Mouse (Mus musculus) lung, postnatal 36 days (tissue): ENCODE data around the gene Ttc19.
"Not testable (repeated sequence)": the region's sequence is repeated elsewhere in the genome, so short reads cannot be mapped to it uniquely, and the experiment has no call there.

ENCODE experiments used
- DNase-seq: peaks from one replicate; pipeline ENCODE4 v3.0.0; 2022; ENCODE audit warnings: mixed read lengths

Ttc19 gene

GRCm38 (mm10) chr11:62280675-62281600 lies at the start of gene Ttc19, which contains the start of gene Zswim7:
Gene Ttc19, plus strand, starts transcription at chr11:62281473.
Gene Zswim7, minus strand, starts transcription at chr11:62281375.
- DNase-seq: peak; percentile 91

GRCm38 (mm10) chr11:62240631-62241261 lies 40.5 kb upstream of the Ttc19 start:
- no peak for DNase-seq

GRCm38 (mm10) chr11:62243871-62244270 lies 37.4 kb upstream of the Ttc19 start:
- DNase-seq: no peak

GRCm38 (mm10) chr11:62244471-62244870 lies 36.8 kb upstream of the Ttc19 start:
- DNase-seq: no peak

- DNase-seq: no peak
Measured at GRCm38 (mm10) chr11:62247759-62248400, 33.4 kb upstream of the Ttc19 start.

- peak; percentile 74 for DNase-seq
Measured at GRCm38 (mm10) chr11:62248401-62249244, 32.6 kb upstream of the Ttc19 start, which contains the start of gene Adora2b. Gene Adora2b, plus strand, starts transcription at chr11:62248984.

- peak; percentile 80 for DNase-seq
Measured at GRCm38 (mm10) chr11:62249266-62250037, 31.8 kb upstream of the Ttc19 start.

- DNase-seq: peak; percentile 81
Measured at GRCm38 (mm10) chr11:62251047-62251446, 30.2 kb upstream of the Ttc19 start.

GRCm38 (mm10) chr11:62253380-62253779 lies 27.9 kb upstream of the Ttc19 start:
- DNase-seq: no peak

- no peak for DNase-seq
Measured at GRCm38 (mm10) chr11:62259214-62259613, 22.1 kb upstream of the Ttc19 start.

- DNase-seq: peak; percentile 47
Measured at GRCm38 (mm10) chr11:62263599-62263998, 17.7 kb upstream of the Ttc19 start.

- DNase-seq: no peak
Measured at GRCm38 (mm10) chr11:62264018-62264417, 17.3 kb upstream of the Ttc19 start.

- no peak for DNase-seq
Measured at GRCm38 (mm10) chr11:62265642-62266041, 15.6 kb upstream of the Ttc19 start.

- no peak for DNase-seq
Measured at GRCm38 (mm10) chr11:62266466-62267214, 14.6 kb upstream of the Ttc19 start.

- no peak for DNase-seq
Measured at GRCm38 (mm10) chr11:62268381-62268780, 12.9 kb upstream of the Ttc19 start.

- DNase-seq: no peak
Measured at GRCm38 (mm10) chr11:62269097-62269496, 12.2 kb upstream of the Ttc19 start.

- no peak for DNase-seq
Measured at GRCm38 (mm10) chr11:62270851-62271250, 10.4 kb upstream of the Ttc19 start.

- no peak for DNase-seq
Measured at GRCm38 (mm10) chr11:62277086-62277485, 4.2 kb upstream of the Ttc19 start.

GRCm38 (mm10) chr11:62278027-62278426 lies 3.2 kb upstream of the Ttc19 start:
- DNase-seq: peak; percentile 89

- peak; percentile 66 for DNase-seq
Measured at GRCm38 (mm10) chr11:62281601-62281997, 326 bp downstream of the Ttc19 start.

- not testable (repeated sequence) for DNase-seq
Measured at GRCm38 (mm10) chr11:62284020-62284419, 2.7 kb downstream of the Ttc19 start.
